Mouse (Mus musculus) testis, postnatal 10 days (tissue): ENCODE results near the gene Iffo2.
"Not testable (repeated sequence)": the region's sequence is repeated elsewhere in the genome, so short reads cannot be mapped to it uniquely, and the experiment has no call there.

ENCODE experiments used
- DNase-seq: peaks from one replicate; pipeline ENCODE4 v3.0.0; 2021; ENCODE audit warnings: low spot score

Iffo2 gene

GRCm38 (mm10) chr4:139530248-139530647 is at the start of gene Iffo2:
Gene Iffo2 (plus strand): TSS chr4:139530548.
- not testable (repeated sequence) for DNase-seq

GRCm38 (mm10) chr4:139481400-139481799 is 48.9 kb upstream of the Iffo2 start:
- DNase-seq, result no peak

- no peak for DNase-seq
Measured at GRCm38 (mm10) chr4:139483461-139484105, 46.8 kb upstream of the Iffo2 start.

DNA sequence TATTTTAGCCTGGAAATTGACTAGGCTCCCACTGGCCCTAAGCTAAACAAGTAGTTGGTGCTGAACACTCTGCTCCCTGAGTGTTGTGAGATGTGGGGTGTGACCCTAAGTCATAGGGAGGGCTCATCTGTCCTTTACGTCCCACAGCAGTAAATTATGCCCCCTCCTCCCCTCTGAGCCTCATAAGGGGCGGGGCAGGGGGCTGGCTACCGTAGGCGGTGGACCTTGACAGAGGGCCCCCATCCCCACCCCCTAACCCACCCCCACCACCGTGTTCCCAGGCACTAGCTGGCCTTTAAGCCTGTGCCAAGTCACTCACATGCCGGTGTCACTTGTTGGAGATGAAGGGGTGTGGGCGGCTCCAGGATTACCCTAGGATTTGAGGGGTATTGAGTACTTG is 45.9 kb upstream of the Iffo2 start:
- DNase-seq, result no peak

DNA sequence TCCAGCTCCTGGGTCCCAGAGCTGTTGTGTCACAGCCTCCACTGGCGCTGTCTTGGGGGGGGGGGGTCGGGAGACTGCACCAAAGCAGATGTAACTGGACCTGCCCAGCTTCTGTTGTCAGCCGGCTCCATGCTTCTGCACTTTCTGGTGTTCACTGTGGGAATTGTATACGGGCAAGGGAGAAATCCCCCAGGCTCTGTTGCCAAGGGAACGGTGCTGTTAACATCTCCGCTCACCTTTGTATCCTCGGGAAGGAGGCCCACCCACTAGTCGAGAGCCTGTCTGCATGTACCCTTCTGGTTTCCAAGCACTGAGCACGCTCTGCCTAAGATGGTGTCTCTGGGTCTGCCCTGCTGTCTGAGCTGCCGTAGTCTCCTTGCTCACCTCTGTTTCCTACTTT is 43.3 kb upstream of the Iffo2 start:
- no peak for DNase-seq

DNA sequence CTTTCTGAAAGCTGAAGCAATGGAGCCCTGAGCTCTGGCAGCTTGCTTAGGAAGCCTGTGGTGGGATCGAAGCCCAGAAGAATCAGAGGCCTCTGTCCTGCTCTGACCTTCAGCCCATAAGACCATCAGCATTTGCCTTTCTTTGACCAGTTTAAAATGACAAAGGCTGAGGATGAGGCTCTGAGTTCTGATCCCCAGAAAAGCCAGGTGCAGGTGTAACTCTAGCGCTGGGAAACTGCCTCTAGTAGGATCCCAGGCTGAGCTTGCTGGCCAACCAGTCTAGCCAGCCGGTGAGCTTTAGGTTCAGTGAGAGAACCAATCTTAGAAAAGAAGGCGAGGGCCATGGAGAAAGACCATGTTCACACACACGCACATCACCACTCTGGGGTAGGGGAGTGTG is 42.0 kb upstream of the Iffo2 start:
- DNase-seq, result no peak

DNA sequence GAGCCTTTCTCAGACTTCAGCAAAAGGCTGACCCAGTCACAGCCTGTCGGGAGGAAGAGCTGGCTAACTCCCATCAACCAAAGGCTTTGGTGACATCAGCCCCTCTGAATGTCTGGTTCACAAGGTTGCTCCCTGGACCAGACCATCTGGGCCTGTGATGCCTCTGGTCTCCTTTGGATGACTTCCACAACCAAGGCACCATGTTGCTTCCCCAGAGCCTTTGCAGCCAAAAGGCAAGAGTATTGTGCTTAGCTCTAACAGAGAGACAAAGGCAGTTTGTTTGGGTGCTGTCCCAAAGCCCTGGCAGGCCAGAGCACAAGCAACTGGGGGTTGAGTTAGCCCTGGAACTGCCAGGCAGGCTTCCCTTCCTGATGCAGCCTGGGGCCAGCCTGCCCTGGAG is 40.4 kb upstream of the Iffo2 start:
- no peak for DNase-seq

- DNase-seq, result peak; percentile 83
Measured at GRCm38 (mm10) chr4:139490413-139491055, 39.8 kb upstream of the Iffo2 start.

DNA sequence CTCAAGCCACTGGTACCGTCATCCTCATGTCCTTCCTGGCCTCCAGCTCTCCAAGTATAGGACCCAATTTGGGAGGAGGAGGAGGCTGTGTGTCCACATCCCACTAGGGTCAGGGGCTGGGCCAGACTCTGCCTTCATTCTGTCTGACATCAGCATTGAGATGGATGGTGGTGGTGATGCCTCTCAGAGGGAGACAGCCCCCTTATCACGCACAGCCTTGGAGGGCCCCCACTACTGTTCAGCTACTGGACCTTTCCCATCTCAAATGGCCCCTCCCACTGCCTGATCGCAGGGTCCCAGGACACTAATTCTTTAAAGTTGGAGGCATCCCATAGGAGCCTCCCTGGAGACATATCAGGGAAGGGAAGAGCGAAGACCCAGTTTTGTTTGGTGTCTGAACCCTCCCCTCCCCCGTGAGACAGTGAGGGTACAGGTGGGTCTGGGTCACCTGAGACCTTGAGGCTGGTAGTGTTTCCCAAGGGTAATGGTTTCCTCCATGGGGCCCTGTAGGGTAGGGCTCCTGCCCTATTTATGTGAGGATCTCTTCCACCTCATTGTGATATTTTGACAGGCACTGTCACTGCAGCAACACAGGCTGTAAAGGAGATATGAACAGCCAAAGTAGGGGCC is 38.7 kb upstream of the Iffo2 start:
- no peak for DNase-seq

GRCm38 (mm10) chr4:139492258-139492833 is 38.0 kb upstream of the Iffo2 start:
- DNase-seq, result no peak

GRCm38 (mm10) chr4:139493227-139494025 is 36.9 kb upstream of the Iffo2 start:
- DNase-seq, result no peak

DNA sequence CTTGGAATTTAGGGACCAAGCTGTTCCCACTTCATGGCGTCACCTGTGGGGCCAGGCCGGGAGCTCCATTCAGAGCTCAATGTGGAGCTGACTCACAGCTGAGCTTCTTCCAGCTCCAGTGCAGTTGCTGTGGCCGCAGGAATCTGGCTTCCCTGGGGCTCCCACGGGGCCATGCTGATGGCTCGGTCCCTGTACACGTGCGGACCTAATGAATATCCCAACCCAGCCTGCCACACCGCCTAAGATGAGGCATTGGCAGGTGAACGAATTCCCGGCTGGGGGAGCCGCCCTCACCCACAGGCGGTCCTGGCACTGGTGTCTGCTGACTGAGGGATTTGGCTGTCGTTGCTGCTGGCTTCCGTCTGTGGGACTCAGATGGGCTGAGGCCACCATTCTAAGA is 29.5 kb upstream of the Iffo2 start:
- DNase-seq, result no peak

GRCm38 (mm10) chr4:139501702-139502101 is 28.6 kb upstream of the Iffo2 start:
- no peak for DNase-seq

- no peak for DNase-seq
Measured at GRCm38 (mm10) chr4:139503919-139504318, 26.4 kb upstream of the Iffo2 start.

DNA sequence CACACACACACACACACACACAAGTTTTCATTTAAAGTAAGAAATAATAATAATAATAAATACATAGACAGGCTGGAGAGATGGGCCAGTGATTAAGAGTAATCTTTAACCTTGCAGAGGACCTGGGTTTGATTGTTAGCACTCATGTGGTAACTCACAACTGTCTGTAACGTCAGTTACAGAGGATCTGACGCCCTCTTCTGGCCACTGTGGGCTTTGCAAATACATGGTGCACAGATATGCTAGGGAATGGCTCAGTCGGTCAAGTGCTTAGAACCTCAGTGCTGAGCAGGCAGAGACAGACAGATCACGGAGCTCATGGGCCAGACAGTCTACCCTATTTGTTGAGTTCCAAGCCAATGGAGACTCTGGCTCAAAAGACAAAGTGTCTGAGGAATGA is 24.6 kb upstream of the Iffo2 start:
- DNase-seq, result no peak

GRCm38 (mm10) chr4:139506727-139507126 is 23.6 kb upstream of the Iffo2 start:
- DNase-seq, result no peak

DNA sequence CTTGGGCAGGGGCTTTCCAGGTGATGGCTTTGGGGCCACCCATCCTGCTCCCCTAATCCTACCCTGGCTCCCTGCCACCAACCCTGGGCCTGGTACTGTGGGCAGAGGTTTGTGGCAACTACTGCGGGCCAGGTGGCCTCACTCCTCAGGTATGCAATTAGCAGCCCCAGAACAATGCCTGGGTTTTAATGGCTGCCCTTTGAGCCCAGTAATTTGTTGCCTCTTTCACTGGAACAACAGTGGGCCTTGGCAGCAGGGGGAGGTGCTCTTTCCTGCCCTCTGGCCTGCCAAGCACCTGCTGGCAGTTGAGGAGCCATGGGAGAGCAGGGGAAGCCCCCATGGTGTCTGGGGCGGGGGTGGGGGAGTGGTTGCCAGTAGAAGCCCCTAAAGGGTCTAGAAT is 21.3 kb upstream of the Iffo2 start:
- DNase-seq, result no peak

DNA sequence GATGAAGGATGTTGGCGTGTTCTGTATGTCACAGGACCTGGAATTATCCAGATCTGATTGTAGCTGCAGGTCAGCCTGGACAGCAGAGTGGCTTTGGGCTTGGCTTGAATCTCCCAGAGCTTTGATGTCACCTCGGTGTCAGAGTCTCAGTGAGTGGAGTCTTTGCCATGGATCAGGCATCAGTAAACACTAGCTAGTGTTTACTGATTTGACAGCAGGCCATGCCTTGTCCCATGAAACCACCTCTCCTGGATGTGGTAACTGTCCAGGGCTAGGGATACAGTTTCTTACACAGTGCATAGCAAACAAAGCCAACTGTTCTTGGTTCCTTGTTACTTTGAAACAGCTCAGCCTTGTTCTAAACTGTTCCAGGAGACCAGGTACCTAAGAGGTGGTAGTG is 18.8 kb upstream of the Iffo2 start:
- no peak for DNase-seq

DNA sequence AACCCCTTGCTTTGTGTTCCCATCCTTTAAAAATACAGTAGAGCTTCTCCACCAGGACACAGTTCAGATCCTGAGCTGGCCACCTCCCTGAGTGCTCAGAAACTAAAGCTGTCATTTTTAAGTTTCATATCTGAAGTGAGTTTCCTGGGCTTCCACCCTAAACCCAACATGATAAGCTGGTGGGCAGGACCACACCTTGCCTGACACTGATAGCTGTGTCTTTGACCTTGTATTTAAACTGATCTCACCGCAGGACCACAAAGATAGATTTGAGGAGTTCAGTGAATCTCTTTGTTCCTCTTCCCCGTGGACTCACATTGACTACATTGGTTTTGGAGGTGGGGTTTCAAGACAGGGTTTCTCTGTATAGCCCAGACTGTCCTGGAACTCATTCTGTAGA is 17.4 kb upstream of the Iffo2 start:
- DNase-seq, result no peak

DNA sequence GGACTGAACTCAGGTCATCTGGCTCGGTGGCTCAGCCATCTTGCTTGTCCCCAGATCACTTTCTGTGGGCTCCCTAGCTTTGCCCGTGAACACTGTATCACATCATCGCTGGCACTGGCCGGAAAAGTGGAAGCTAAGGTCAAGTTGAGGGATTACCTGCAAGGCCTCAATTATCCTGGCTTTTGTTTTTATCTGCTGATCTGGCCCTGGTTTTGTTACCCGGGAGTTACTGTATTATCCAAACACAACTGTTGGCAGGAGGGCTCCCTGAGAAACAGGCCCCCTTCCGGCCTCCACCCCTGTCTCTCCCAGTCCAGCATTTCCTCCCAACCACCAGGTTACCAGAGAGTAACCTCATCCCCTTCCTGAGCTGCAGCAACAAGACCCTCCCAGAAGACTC is 11.1 kb upstream of the Iffo2 start:
- no peak for DNase-seq

GRCm38 (mm10) chr4:139521926-139522325 is 8.4 kb upstream of the Iffo2 start:
- no peak for DNase-seq

DNA sequence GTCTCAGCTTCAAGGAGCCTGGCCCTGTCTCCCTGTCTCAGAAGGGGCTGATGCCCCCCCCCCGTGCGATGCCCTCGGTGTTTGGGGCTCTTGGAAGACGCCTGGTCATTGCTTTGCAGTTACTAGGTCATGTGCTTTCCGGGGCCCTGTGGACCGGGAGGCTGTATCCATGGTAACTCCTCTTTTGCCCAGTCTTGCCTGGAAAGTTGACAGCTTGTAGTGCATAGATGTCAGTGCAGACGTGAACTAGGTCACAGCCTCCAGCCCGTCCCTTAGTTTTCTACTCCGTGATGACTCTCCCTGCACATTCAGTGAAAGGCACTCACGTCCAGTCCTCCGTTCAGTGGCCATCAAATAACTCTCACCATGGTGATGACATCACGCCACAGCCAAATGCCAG is 3.9 kb upstream of the Iffo2 start:
- no peak for DNase-seq
